Mouse (Mus musculus) layer of hippocampus, adult 9-11 months (tissue): Measurements from ENCODE around the gene Ecd.
"Not testable (repeated sequence)": the region's sequence is repeated elsewhere in the genome, so short reads cannot be mapped to it uniquely, and the experiment has no call there.

Experiments
- DNase-seq: peaks from one replicate; pipeline ENCODE4 v3.0.0; 2022

Ecd gene

GRCm38 (mm10) chr14:20324196-20324595 lies 23.7 kb downstream of the Ecd start:
- no peak for DNase-seq

GRCm38 (mm10) chr14:20319420-20319819 lies 28.5 kb downstream of the Ecd start:
- peak; percentile 27 for DNase-seq

DNA sequence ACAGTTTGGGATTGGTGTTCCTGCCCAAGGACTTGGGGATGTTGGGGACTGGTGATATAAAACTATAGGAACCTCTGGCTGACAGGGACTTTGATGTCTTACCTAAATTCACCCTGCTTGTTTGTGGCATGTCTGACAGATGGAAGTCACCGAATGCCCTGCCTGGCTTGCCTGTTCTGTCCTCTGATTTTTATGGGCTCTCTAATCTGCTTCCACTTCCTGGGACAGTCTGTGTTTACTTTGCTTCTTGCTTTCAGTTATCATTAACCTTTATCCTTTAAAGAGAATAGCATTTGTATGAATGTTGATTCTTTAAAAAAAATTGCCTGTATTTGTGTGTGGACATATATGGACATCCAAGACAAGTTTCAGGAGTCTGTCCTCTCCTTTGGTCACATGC lies 32.8 kb downstream of the Ecd start:
- no peak for DNase-seq

DNA sequence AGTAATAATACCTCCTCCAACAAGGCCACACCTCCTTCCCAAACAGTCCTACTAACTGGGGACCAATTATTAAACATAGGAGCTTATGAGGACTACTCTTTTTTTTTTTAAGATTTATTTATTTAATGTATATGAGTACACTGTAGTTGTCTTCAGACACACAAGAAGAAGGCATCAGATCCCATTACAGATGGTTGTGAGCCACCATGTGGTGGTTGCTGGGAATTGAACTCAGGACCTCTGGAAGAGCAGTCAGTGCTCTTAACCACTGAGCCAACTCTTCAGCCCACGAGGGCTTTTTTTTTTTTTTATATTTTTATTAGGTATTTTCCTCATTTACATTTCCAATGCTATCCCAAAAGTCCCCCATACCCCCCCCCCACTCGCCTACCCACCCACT lies 42.8 kb downstream of the Ecd start:
- not testable (repeated sequence) for DNase-seq

- no peak for DNase-seq
These were observed 49.8 kb downstream of the Ecd start for GRCm38 (mm10) chr14:20298131-20298530.

DNA sequence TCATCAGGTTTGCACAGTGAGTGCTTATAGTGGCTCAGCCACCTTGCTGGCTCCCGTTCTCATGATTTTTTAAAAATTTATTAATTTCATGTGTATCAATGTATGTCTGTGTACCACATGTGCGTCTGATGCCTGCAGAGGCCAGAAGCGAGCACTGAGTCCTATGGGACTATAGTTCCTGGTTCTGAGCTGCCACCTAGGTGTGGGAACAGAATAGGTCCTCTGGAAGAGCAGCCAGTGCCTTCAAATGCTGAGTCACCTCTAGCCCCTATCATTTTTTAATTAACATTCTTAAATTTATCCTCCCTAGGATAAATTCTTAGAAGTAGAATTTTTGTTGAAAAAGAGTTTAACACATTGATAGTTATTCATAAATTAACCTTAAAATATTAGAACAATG lies 50.3 kb downstream of the Ecd start:
- DNase-seq: no peak

DNA sequence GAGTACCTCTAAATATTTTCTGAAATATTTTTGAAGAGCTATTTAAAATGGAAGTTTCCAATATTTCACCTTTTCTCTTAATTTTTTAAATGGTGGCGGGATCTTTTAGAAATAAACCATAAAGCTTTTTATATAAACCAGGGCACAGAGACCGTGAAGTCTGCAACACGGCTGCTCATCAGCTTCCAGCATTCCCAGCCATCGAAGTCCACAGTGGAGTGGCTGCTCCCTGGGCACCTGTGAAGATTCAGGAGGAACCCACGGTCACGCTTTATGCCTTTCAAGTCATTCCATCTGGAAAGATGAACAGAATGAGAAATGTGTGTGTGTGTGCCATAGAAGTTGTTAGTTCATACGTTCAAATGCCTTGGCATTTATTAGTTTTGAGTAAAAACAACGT lies 53.0 kb downstream of the Ecd start:
- no peak for DNase-seq

DNA sequence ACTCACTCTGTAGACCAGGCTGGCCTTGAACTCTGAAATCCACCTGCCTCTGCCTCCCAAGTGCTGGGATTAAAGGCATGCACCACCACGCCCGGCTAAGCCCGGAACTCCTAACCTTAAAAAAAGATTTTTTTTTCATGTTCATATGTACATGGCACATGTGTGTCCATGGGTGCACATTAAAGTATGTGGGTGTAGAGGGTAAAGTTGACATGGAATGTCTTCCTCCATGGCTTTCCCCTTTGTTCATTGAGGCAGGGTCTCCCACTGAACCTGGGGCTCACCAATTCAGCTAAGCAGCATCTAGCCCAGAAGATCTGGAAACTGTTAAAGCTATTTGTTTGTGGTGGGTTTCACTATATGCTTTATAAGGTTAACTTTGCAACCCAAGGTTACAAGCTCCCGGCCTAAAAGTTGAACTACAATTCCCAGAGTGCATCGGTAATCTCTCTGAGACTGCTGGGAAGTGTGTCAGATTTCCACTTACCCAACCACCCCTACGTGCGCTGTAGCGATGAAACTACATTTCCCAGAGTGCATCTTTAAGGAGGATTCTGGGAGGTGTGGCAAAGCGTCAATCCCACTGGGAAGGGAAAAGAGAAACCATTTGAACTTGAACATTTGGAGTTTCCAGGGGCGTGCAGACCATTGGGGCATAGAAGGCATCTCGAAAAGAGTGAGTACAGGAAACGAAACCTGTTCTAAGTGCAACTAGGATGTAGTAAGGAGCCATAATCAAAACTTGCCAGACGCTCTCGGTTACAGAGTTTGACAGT lies 53.6 kb downstream of the Ecd start, which contains the start of gene Nudt13:
Gene Nudt13 (plus strand): TSS at position 581 of the 776 bp plus-strand sequence.
- DNase-seq: peak; percentile 94

- DNase-seq: no peak
These were observed 56.5 kb downstream of the Ecd start for GRCm38 (mm10) chr14:20291391-20291790.
